Mouse (Mus musculus) urinary bladder, adult 2 months (tissue): Measurements from ENCODE around the gene Erich3. TPM values are rescaled to one million over a fixed set of nuclear protein-coding genes. Genes with fewer than 3 reads are reported as not detected.

Experiments used
- DNase-seq: peaks from one replicate; pipeline ENCODE4 v3.0.0; 2022; ENCODE audit warnings: low spot score
- polyA plus RNA-seq: library from polyadenylated mRNA; depleted of rRNA; stranded (reverse); fragments of >200 nt; gene quantifications from 2 replicates; pipeline ENCODE4 v1.2.3, GENCODE M21; 2012

Gene Erich3
- polyA plus RNA-seq, 1 experiment: 0.03 TPM

GRCm38 (mm10) chr3:154673326-154673725, 9.7 kb downstream of the Erich3 start:
- no peak for DNase-seq

- no peak for DNase-seq
Measured at GRCm38 (mm10) chr3:154682570-154682969, 18.9 kb downstream of the Erich3 start.

GRCm38 (mm10) chr3:154683667-154684066, 20.0 kb downstream of the Erich3 start:
- no peak for DNase-seq

GRCm38 (mm10) chr3:154690260-154690659, 26.6 kb downstream of the Erich3 start:
- no peak for DNase-seq

- no peak for DNase-seq
Measured at GRCm38 (mm10) chr3:154691897-154692571, 28.4 kb downstream of the Erich3 start.

- DNase-seq: no peak
Measured at GRCm38 (mm10) chr3:154692572-154692922, 28.9 kb downstream of the Erich3 start.

- no peak for DNase-seq
Measured at GRCm38 (mm10) chr3:154693902-154694301, 30.2 kb downstream of the Erich3 start.

GRCm38 (mm10) chr3:154696611-154697010, 33.0 kb downstream of the Erich3 start:
- DNase-seq: no peak

- no peak for DNase-seq
Measured at GRCm38 (mm10) chr3:154698907-154699306, 35.2 kb downstream of the Erich3 start.

- no peak for DNase-seq
Measured at GRCm38 (mm10) chr3:154700296-154700695, 36.6 kb downstream of the Erich3 start.

GRCm38 (mm10) chr3:154700735-154701134, 37.1 kb downstream of the Erich3 start:
- DNase-seq: no peak

GRCm38 (mm10) chr3:154704755-154705154, 41.1 kb downstream of the Erich3 start:
- DNase-seq: no peak

- DNase-seq: no peak
Measured at GRCm38 (mm10) chr3:154708150-154708549, 44.5 kb downstream of the Erich3 start.

- DNase-seq: no peak
Measured at GRCm38 (mm10) chr3:154723198-154723597, 59.5 kb downstream of the Erich3 start.

GRCm38 (mm10) chr3:154731431-154731830, 67.8 kb downstream of the Erich3 start:
- DNase-seq: no peak

- no peak for DNase-seq
Measured at GRCm38 (mm10) chr3:154741496-154741895, 77.8 kb downstream of the Erich3 start.

- no peak for DNase-seq
Measured at GRCm38 (mm10) chr3:154742927-154743326, 79.3 kb downstream of the Erich3 start.

- no peak for DNase-seq
Measured at GRCm38 (mm10) chr3:154744317-154744716, 80.7 kb downstream of the Erich3 start.

- no peak for DNase-seq
Measured at GRCm38 (mm10) chr3:154754505-154754904, 90.8 kb downstream of the Erich3 start.

GRCm38 (mm10) chr3:154755225-154755624, 91.6 kb downstream of the Erich3 start:
- no peak for DNase-seq

GRCm38 (mm10) chr3:154758089-154758488, 94.4 kb downstream of the Erich3 start:
- no peak for DNase-seq

GRCm38 (mm10) chr3:154761108-154761507, 97.4 kb downstream of the Erich3 start:
- no peak for DNase-seq

GRCm38 (mm10) chr3:154763374-154763773, 99.7 kb downstream of the Erich3 start:
- no peak for DNase-seq

GRCm38 (mm10) chr3:154764115-154764514, 100.5 kb downstream of the Erich3 start:
- no peak for DNase-seq
